Mouse (Mus musculus) lung, postnatal 0 days (tissue): ENCODE data around the gene Akr1c14. TPM values are rescaled to one million over a fixed set of nuclear protein-coding genes. Genes with fewer than 3 reads are reported as not detected.
A peak's percentile ranks its signal among the peaks of the same experiment; 100 is the strongest.
"Not testable (repeated sequence)": the region's sequence is repeated elsewhere in the genome, so short reads cannot be mapped to it uniquely, and the experiment has no call there.

Experiments used
- ATAC-seq: fragments of 200-750 bp; cut with Nextera tagmentation; 2 replicates; pipeline ENCODE4 v1.8.0; 2017; ENCODE audit warnings: moderate library complexity
- DNase-seq: peaks from one replicate; pipeline ENCODE4 v3.0.0-alpha.2; 2016; ENCODE audit warnings: low spot score
- H3K27ac ChIP-seq: fragments of 300-500 bp; sonication (generic); 2 replicates; pipeline ENCODE4 v1.5.1; 2014; ENCODE audit warnings: antibody characterized with exemption, mild to moderate bottlenecking, low read length, mixed read lengths
- H3K27me3 ChIP-seq: fragments of 300-500 bp; sonication (generic); replicated peaks from 2 replicates; pipeline ENCODE4 v1.6.1; 2014; ENCODE audit warnings: low read length, mixed read lengths; ENCODE audit not compliant: insufficient read depth
- H3K36me3 ChIP-seq: fragments of 300-500 bp; sonication (generic); 2 replicates; pipeline ENCODE4 v1.6.1; 2014; ENCODE audit warnings: low read length, mixed read lengths; ENCODE audit not compliant: insufficient read depth
- H3K4me1 ChIP-seq: fragments of 300-500 bp; sonication (generic); 2 replicates; pipeline ENCODE4 v1.6.1; 2014; ENCODE audit warnings: antibody characterized with exemption, low read depth, low read length, mixed read lengths; ENCODE audit not compliant: insufficient read depth
- H3K4me2 ChIP-seq: fragments of 300-500 bp; sonication (generic); replicated peaks from 2 replicates; pipeline ENCODE4 v1.6.1; 2014; ENCODE audit warnings: low read depth, mild to moderate bottlenecking, low read length, moderate library complexity, mixed read lengths
- H3K4me3 ChIP-seq: fragments of 300-500 bp; sonication (generic); 2 replicates; pipeline ENCODE4 v1.5.1; 2014; ENCODE audit warnings: low read depth, low read length
- H3K9ac ChIP-seq: fragments of 300-500 bp; sonication (generic); replicated peaks from 2 replicates; pipeline ENCODE4 v1.6.1; 2014; ENCODE audit warnings: low read depth, mild to moderate bottlenecking
- H3K9me3 ChIP-seq: fragments of 300-500 bp; sonication (generic); 2 replicates; pipeline ENCODE4 v1.6.1; 2016; ENCODE audit warnings: low read length, mixed read lengths
- CTCF ChIP-seq: IDR thresholded peaks from 2 replicates; pipeline ENCODE4 v1.5.1; 2016; ENCODE audit warnings: antibody characterized with exemption, mild to moderate bottlenecking
- EP300 ChIP-seq: IDR thresholded peaks from 2 replicates; pipeline ENCODE4 v1.6.1; 2016; ENCODE audit warnings: antibody characterized with exemption, mild to moderate bottlenecking, control low read depth
- WGBS: fragments of 180-500 bp; shearing (Covaris S2); extraction: QIAGEN DNeasy Blood & Tissue Kit; methylation state at CpG from one replicate; pipeline ENCODE4 v1.1.7; 2014; 5-methylcytosine and 5-hydroxymethylcytosine counted together
- polyA plus RNA-seq: library from polyadenylated mRNA; unstranded; fragments of >200 nt; fragmentation: Nextera tagmentation; extraction: Ambion mirVana; gene quantifications from 2 replicates; pipeline ENCODE4 v1.2.1, GENCODE M21; 2015

The Akr1c14 gene
- polyA plus RNA-seq, 1 experiment from 2014 or later, result 62.8 TPM

DNA sequence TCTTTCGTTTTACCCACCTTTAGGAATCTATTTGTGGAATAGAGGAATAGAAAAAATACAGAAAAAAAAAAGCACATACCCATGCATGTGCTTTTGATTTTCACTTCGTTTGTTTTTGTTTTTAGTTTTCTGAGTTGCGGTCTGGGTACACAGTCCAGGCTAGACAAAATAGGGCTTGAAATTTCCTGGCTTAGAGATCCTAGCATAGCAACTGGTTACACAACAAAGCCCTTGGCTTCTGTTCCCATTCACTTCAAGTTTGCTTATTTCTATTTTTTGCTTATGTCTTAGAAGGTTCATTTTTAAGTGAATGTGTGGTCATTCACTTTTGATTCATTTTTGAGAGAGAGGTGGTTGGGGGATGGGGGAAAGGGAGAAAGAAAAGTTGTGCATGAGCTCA, 2.7 kb upstream of the Akr1c14 start:
- Histone ChIP-seq H3K9ac (no peak overlapping the region), H3K4me1 (no peaks in the 10 kb centered on the region), H3K4me3 (no peak overlapping the region), H3K4me2 (no peak overlapping the region), H3K36me3 (no peaks in the 10 kb centered on the region), H3K9me3 (no peaks in the 10 kb centered on the region), H3K27ac (no peak overlapping the region), H3K27me3 (no peaks in the 10 kb centered on the region)
- ATAC-seq (no peak), DNase-seq (no peak)
- WGBS, result 76% methylated on average over 3 of the region's 3 CpGs
- TF ChIP-seq CTCF, result no peak
- no peak for TF ChIP-seq EP300

- 61% methylated on average over 2 of the region's 2 CpGs for WGBS
- no peak overlapping the region for H3K4me3 ChIP-seq
- no peaks in the 10 kb centered on the region for H3K9me3 ChIP-seq
- TF ChIP-seq CTCF (no peak), EP300 (no peak)
- H3K4me1 ChIP-seq, result no peaks in the 10 kb centered on the region
- DNase-seq (no peak), ATAC-seq (no peak)
- no peaks in the 10 kb centered on the region for H3K27me3 ChIP-seq
- no peak overlapping the region for H3K9ac ChIP-seq
- H3K27ac ChIP-seq, result no peak overlapping the region
- no peak overlapping the region for H3K4me2 ChIP-seq
- H3K36me3 ChIP-seq, result no peaks in the 10 kb centered on the region
Observed at GRCm38 (mm10) chr13:4046841-4047240, 2.0 kb upstream of the Akr1c14 start.

DNA sequence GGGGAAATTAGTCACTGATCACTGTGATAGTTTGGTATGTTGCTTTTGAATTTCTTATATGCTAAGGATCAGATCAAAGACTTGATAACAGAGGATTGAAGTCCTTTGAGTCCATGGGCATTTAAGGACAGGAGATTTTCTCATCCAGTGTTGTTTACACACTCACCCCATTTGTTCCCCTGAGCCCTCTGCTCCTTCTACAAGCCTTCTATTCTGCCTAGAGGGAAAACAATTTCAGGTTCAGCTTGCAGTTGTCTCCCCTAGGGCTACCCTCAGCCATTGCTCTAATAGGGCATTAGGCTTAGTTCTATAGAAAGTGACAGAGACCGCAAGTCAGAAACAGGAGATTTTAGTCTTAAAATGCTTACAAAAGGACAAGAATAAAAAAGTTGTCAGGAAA, 585 bp upstream of the Akr1c14 start:
- ATAC-seq (no peak), DNase-seq (no peak)
- Histone ChIP-seq H3K27me3 (no peaks in the 10 kb centered on the region), H3K9ac (no peak overlapping the region), H3K36me3 (no peaks in the 10 kb centered on the region), H3K9me3 (no peaks in the 10 kb centered on the region), H3K27ac (no peak overlapping the region), H3K4me2 (no peak overlapping the region), H3K4me1 (no peaks in the 10 kb centered on the region), H3K4me3 (no peak overlapping the region)
- TF ChIP-seq EP300, result no peak
- TF ChIP-seq CTCF, result no peak
- 97% methylated on average over 1 of the region's 1 CpGs for WGBS

DNA sequence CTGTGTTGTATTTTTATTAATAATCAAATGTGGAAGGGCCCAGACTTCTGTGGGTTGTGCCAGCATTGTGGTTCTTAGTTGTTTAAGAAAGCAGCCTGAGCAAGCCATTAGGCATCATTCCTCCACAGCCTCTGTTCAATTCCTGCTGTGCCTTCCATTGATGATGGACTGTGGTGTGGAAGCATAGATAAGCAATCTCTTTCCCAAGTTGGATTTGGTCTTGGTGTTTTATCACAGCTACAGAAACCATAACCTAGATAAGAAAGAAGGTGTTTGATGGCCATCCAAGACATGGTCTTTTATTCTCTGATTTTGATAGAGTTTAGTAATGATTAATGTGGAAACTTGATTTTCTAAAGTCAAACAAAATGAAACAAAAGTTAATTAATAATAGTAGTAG, 844 bp downstream of the Akr1c14 start:
- H3K27me3 ChIP-seq, result no peaks in the 10 kb centered on the region
- TF ChIP-seq EP300 (no peak), CTCF (no peak)

DNA sequence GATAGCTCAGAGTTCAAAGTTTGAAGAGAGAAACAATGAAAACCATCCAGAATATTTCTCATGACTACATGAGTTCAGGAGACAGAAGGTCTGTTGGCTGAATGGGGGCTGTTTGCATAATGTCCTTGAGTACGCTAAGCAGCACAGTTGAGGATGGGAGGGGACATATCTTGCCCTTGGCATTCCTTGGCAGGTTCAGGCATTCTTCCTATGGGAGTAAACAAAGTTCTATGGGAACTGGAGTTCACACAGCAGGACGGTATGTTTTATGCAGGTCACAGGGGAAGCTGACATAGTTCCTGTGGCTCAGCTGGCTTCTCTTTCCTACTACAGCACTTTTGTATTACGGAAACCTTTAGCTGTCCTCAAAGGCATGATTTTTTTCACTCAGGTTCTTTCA, 6.6 kb downstream of the Akr1c14 start:
- Histone ChIP-seq H3K27ac (peak overlapping the region; percentile 75; the same call in 1 of the 2 replicates), H3K27me3 (no peaks in the 10 kb centered on the region), H3K4me3 (no peak overlapping the region), H3K9ac (no peak overlapping the region), H3K4me2 (no peak overlapping the region), H3K9me3 (no peaks in the 10 kb centered on the region), H3K36me3 (no peaks in the 10 kb centered on the region), H3K4me1 (no peaks in the 10 kb centered on the region)
- WGBS, result 37% methylated on average over 3 of the region's 3 CpGs
- peak; percentile 94 for ATAC-seq
- peak; percentile 72 for DNase-seq
- peak; percentile 99 for TF ChIP-seq EP300
- no peak for TF ChIP-seq CTCF

More for the DNA sequence above, 844 bp downstream of the Akr1c14 start:
- DNase-seq (no peak), ATAC-seq (no peak)
- H3K9me3 ChIP-seq, result no peaks in the 10 kb centered on the region
- H3K9ac ChIP-seq, result no peak overlapping the region
- H3K4me1 ChIP-seq, result no peaks in the 10 kb centered on the region
- no peaks in the 10 kb centered on the region for H3K36me3 ChIP-seq
- H3K4me3 ChIP-seq, result no peak overlapping the region
- H3K27ac ChIP-seq, result no peak overlapping the region
- no peak overlapping the region for H3K4me2 ChIP-seq

GRCm38 (mm10) chr13:4056211-4056610, 7.4 kb downstream of the Akr1c14 start:
- Histone ChIP-seq H3K27me3 (no peaks in the 10 kb centered on the region), H3K4me3 (no peak overlapping the region), H3K9me3 (no peaks in the 10 kb centered on the region), H3K4me2 (no peak overlapping the region), H3K4me1 (no peaks in the 10 kb centered on the region), H3K36me3 (no peaks in the 10 kb centered on the region), H3K9ac (no peak overlapping the region), H3K27ac (peak overlapping the region; percentile 75)
- ATAC-seq (no peak), DNase-seq (no peak)
- 79% methylated on average over 2 of the region's 2 CpGs for WGBS
- no peak for TF ChIP-seq EP300
- no peak for TF ChIP-seq CTCF

DNA sequence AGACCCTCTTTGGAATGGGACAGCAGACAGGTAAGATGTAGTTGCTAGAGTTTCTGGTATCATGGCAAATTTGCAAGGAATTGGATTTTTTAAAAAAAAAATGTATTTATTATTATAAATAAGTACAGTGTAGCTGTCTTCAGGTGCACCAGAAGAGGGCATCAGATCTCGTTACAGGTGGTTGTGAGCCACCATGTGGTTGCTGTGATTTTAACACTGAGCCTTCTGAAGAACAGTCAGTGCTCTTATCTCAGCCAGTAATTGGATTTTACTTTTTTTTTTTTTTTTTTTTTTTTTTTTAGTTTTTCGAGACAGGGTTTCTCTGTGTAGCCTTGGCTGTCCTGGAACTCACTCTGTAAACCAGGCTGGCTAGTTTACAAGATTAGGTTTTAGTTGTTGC, 9.4 kb downstream of the Akr1c14 start:
- H3K9ac ChIP-seq, DNase-seq, H3K27ac ChIP-seq, H3K9me3 ChIP-seq, H3K36me3 ChIP-seq, H3K27me3 ChIP-seq, H3K4me3 ChIP-seq, H3K4me1 ChIP-seq, H3K4me2 ChIP-seq, ATAC-seq: not testable (repeated sequence)
- WGBS, result 58% methylated on average over 2 of the region's 2 CpGs
